ENCODE assay signal across 13 mouse cellular contexts in the genomic region with DNA sequence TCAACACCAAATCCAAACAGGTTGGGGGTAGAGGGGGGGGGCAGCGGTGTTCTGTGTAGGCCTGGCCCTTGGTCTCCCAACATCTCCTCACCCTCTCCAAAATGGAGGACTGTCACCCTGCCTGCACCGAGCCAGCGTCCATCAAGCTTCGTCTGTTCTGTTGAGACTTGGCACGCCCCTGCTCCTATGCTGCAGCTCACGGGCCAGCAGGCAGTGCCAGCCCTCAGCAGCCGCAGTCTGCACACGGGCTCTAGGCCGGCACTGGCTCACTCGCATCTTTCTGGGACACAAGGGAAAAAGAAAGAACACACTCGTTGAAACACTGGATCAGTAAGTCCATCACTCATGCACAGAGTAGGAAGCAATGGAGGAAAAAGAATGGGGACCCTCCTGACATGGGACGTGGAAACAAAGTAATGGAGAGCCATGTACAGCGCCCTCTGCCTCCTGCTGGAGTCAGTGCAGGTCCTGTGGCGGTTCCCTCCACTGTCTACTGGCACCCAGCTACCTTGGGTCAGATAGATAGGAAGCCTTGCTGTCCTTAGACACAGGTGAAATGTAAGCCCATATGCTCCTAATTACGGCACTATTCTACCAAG.
DNase-seq lines count a peak whose midpoint lies in the region; ATAC-seq and TF ChIP-seq lines count a peak whose summit lies in the region.
"Had no signal": no experiment of that assay in that cellular context is flagged by ENCODE, and none has a peak within 500 bp of the region (broad histone marks: within the 10 kb centered on the region; RNA-seq: fewer than 3 reads in every experiment).

No protein-coding gene starts in this region.

- H3K27me3 ChIP-seq in forebrain, embryonic 13.5 days: no peaks in the 10 kb centered on the region
- H3K27me3 ChIP-seq in forebrain, embryonic 12.5 days: no peaks in the 10 kb centered on the region; the same call in 1 of the 2 replicates
- no peaks in the 10 kb centered on the region for H3K27me3 ChIP-seq in lung, postnatal 0 days (replicated peaks; ENCODE audit: insufficient read depth, low read length)
- H3K27me3 ChIP-seq: embryonic facial prominence, embryonic 13.5 days; limb, embryonic 13.5 days had no signal

- peaks cover 16% of the 10 kb centered on the region for H3K4me1 ChIP-seq in forebrain, embryonic 13.5 days
- peaks cover 17% of the 10 kb centered on the region for H3K4me1 ChIP-seq in forebrain, embryonic 12.5 days
- H3K4me1 ChIP-seq in lung, postnatal 0 days (ENCODE audit: insufficient read depth, low read depth, low read length): peaks cover 5% of the 10 kb centered on the region; the same call in 1 of the 2 replicates

- DNase-seq in lung, postnatal 0 days (ENCODE audit: low spot score): no peak
- no peak for DNase-seq in lung, postnatal 14 days
- DNase-seq in cerebellum, adult 11-12 months: peak; percentile 80
- DNase-seq in ovary, postnatal 14 days (ENCODE audit: low spot score): no peak
- DNase-seq in frontal cortex, postnatal 36 days (ENCODE audit: low spot score in 2 of 2): no peak
- DNase-seq: adrenal gland, adult 2 months; kidney, postnatal 36 days had no signal

- no peaks in the 10 kb centered on the region for H3K36me3 ChIP-seq in forebrain, embryonic 13.5 days (ENCODE audit: poor library complexity, severe bottlenecking)
- no peaks in the 10 kb centered on the region for H3K36me3 ChIP-seq in forebrain, embryonic 12.5 days (replicated peaks)
- H3K36me3 ChIP-seq in lung, postnatal 0 days (ENCODE audit: insufficient read depth, low read length): no peaks in the 10 kb centered on the region
- H3K36me3 ChIP-seq: embryonic facial prominence, embryonic 13.5 days; limb, embryonic 13.5 days had no signal

- no peak overlapping the region for H3K27ac ChIP-seq in forebrain, embryonic 13.5 days
- no peak overlapping the region for H3K27ac ChIP-seq in forebrain, embryonic 12.5 days
- H3K27ac ChIP-seq in lung, postnatal 0 days (ENCODE audit: low read length): no peak overlapping the region
- H3K27ac ChIP-seq: embryonic facial prominence, embryonic 13.5 days; limb, embryonic 13.5 days had no signal

- no peak overlapping the region for H3K4me2 ChIP-seq in forebrain, embryonic 13.5 days
- H3K4me2 ChIP-seq in forebrain, embryonic 12.5 days: no peak overlapping the region
- no peak overlapping the region for H3K4me2 ChIP-seq in lung, postnatal 0 days (replicated peaks; ENCODE audit: low read depth, low read length)
- H3K4me2 ChIP-seq: embryonic facial prominence, embryonic 13.5 days; limb, embryonic 13.5 days had no signal

- 81% methylated on average over 15 of the region's 15 CpGs for WGBS in forebrain, embryonic 13.5 days
- WGBS in forebrain, embryonic 12.5 days: 87% methylated on average over 15 of the region's 15 CpGs
- 88% methylated on average over 15 of the region's 15 CpGs for WGBS in lung, postnatal 0 days

- H3K9me3 ChIP-seq in forebrain, embryonic 13.5 days (replicated peaks): no peaks in the 10 kb centered on the region
- no peaks in the 10 kb centered on the region for H3K9me3 ChIP-seq in forebrain, embryonic 12.5 days
- H3K9me3 ChIP-seq in lung, postnatal 0 days (ENCODE audit: low read length): no peaks in the 10 kb centered on the region
- H3K9me3 ChIP-seq: embryonic facial prominence, embryonic 13.5 days; limb, embryonic 13.5 days had no signal

- peak; percentile 32 for TF ChIP-seq CTCF in lung, postnatal 0 days (IDR thresholded peaks at IDR 0.05)

- no peak for TF ChIP-seq EP300 in lung, postnatal 0 days (IDR thresholded peaks at IDR 0.05)

- H3K4me3 ChIP-seq in forebrain, embryonic 13.5 days: no peak overlapping the region
- no peak overlapping the region for H3K4me3 ChIP-seq in forebrain, embryonic 12.5 days (replicated peaks)
- no peak overlapping the region for H3K4me3 ChIP-seq in lung, postnatal 0 days (ENCODE audit: low read depth, low read length)
- H3K4me3 ChIP-seq: embryonic facial prominence, embryonic 13.5 days; limb, embryonic 13.5 days; myocyte had no signal

- ATAC-seq in forebrain, embryonic 13.5 days: peak; percentile 62; the same call in 1 of the 2 replicates
- no peak for ATAC-seq in forebrain, embryonic 12.5 days (ENCODE audit: low FRiP score)
- no peak for ATAC-seq in lung, postnatal 0 days
- peak; percentile 30; the same call in 1 of the 2 replicates for ATAC-seq in granulocyte monocyte progenitor cell, adult 5-6 weeks (replicated peaks; ENCODE audit: poor library complexity, severe bottlenecking)

- no peak overlapping the region for H3K9ac ChIP-seq in forebrain, embryonic 13.5 days
- H3K9ac ChIP-seq in forebrain, embryonic 12.5 days: no peak overlapping the region
- H3K9ac ChIP-seq in lung, postnatal 0 days (replicated peaks; ENCODE audit: low read depth): no peak overlapping the region
- H3K9ac ChIP-seq: embryonic facial prominence, embryonic 13.5 days; limb, embryonic 13.5 days had no signal

Comparison
In these comparisons a context has a peak if more than half of its experiments do, and no peak if none do; other contexts are left out.
1. ATAC-seq: peak in forebrain, embryonic 13.5 days (single experiment) and granulocyte monocyte progenitor cell, adult 5-6 weeks (single experiment); none in forebrain, embryonic 12.5 days (single experiment) and lung, postnatal 0 days (single experiment).